Mouse (Mus musculus) lung, postnatal 10 days (tissue): ENCODE measurements around the gene Ptcra.
"Not testable (repeated sequence)": the region's sequence is repeated elsewhere in the genome, so short reads cannot be mapped to it uniquely, and the experiment has no call there.

Experiments used
- DNase-seq: peaks from one replicate; pipeline ENCODE4 v3.0.0; 2021

Gene Ptcra

GRCm38 (mm10) chr17:46763544-46763943 lies at the start of gene Ptcra:
Gene Ptcra (minus strand): TSS chr17:46763712.
- DNase-seq = no peak

GRCm38 (mm10) chr17:46812442-46812841 lies 48.9 kb upstream of the Ptcra start:
- no peak for DNase-seq

- no peak for DNase-seq
These were observed 47.2 kb upstream of the Ptcra start for GRCm38 (mm10) chr17:46810672-46811071.

- DNase-seq = no peak
These were observed 45.8 kb upstream of the Ptcra start for GRCm38 (mm10) chr17:46809131-46809830.

- no peak for DNase-seq
These were observed 44.9 kb upstream of the Ptcra start for GRCm38 (mm10) chr17:46808376-46808775.

GRCm38 (mm10) chr17:46801761-46802160 lies 38.2 kb upstream of the Ptcra start:
- no peak for DNase-seq

GRCm38 (mm10) chr17:46799680-46800079 lies 36.2 kb upstream of the Ptcra start:
- DNase-seq = no peak

- DNase-seq = no peak
These were observed 33.9 kb upstream of the Ptcra start for GRCm38 (mm10) chr17:46797386-46797785.

- DNase-seq = no peak
These were observed 33.2 kb upstream of the Ptcra start for GRCm38 (mm10) chr17:46796743-46797142.

GRCm38 (mm10) chr17:46792963-46793362 lies 29.5 kb upstream of the Ptcra start:
- DNase-seq = no peak

- not testable (repeated sequence) for DNase-seq
These were observed 24.5 kb upstream of the Ptcra start for GRCm38 (mm10) chr17:46787974-46788373.

- no peak for DNase-seq
These were observed 23.4 kb upstream of the Ptcra start for GRCm38 (mm10) chr17:46786952-46787351.

- no peak for DNase-seq
These were observed 19.7 kb upstream of the Ptcra start for GRCm38 (mm10) chr17:46783222-46783565.

GRCm38 (mm10) chr17:46782341-46783221 lies 19.1 kb upstream of the Ptcra start, which contains the start of gene Rpl7l1:
Gene Rpl7l1 (minus strand): TSS chr17:46782672.
- peak; percentile 96 for DNase-seq

- DNase-seq = no peak
These were observed 18.4 kb upstream of the Ptcra start for GRCm38 (mm10) chr17:46781876-46782275.

- DNase-seq = no peak
These were observed 12.6 kb upstream of the Ptcra start for GRCm38 (mm10) chr17:46776087-46776486.

GRCm38 (mm10) chr17:46775070-46775469 lies 11.6 kb upstream of the Ptcra start:
- DNase-seq = no peak

- no peak for DNase-seq
These were observed 10.6 kb upstream of the Ptcra start for GRCm38 (mm10) chr17:46774131-46774472.

GRCm38 (mm10) chr17:46773278-46774130 lies 10.0 kb upstream of the Ptcra start:
- no peak for DNase-seq

GRCm38 (mm10) chr17:46772404-46773277 lies 9.1 kb upstream of the Ptcra start, which contains the start of gene 2310039H08Rik:
Gene 2310039H08Rik (plus strand): TSS chr17:46772635.
- peak; percentile 93 for DNase-seq

GRCm38 (mm10) chr17:46772038-46772403 lies 8.5 kb upstream of the Ptcra start:
- DNase-seq = no peak

- no peak for DNase-seq
These were observed 8.1 kb upstream of the Ptcra start for GRCm38 (mm10) chr17:46771616-46772015.
